Mouse (Mus musculus): ENCODE measurements around the gene Aplp2. TPM values are rescaled to one million over a fixed set of nuclear protein-coding genes. Genes with fewer than 3 reads are reported as not detected.

Gene Aplp2
- polyA plus RNA-seq, 1 experiment from 2014 or later = 385 TPM

GRCm38 (mm10) chr9:31195573-31195972 is 16.0 kb downstream of the Aplp2 start:
- H3K9me3 ChIP-seq (ENCODE audit: control insufficient read depth, low read length) = no peaks in the 10 kb centered on the region
- H3K36me3 ChIP-seq (ENCODE audit: control insufficient read depth, insufficient read depth, low read length) = no peaks in the 10 kb centered on the region; the same call in 1 of the 2 replicates
- H3K4me1 ChIP-seq (ENCODE audit: control insufficient read depth in 2 of 2, insufficient read depth in 2 of 2, low read length in 2 of 2) = peaks cover 4 to 5% of the 10 kb centered on the region in 2 experiments; a peak in 1 of 4 replicates
- no peak overlapping the region for H3K27ac ChIP-seq (replicated peaks in 1 of 2; ENCODE audit: control insufficient read depth in 1 of 2, insufficient read depth in 1 of 2, low read depth in 2 of 2, low read length in 2 of 2)
- H3K4me3 ChIP-seq (ENCODE audit: control insufficient read depth in 1 of 2, insufficient read depth in 1 of 2, low read depth in 1 of 2, low read length in 2 of 2) = no peak overlapping the region
- ATAC-seq (ENCODE audit: insufficient number of reproducible peaks, insufficient read depth, low FRiP score, low read depth) = no peak
- no peak overlapping the region for H3K9ac ChIP-seq (ENCODE audit: low read length)
- H3K27me3 ChIP-seq (ENCODE audit: control insufficient read depth, insufficient read depth, low read length) = no peaks in the 10 kb centered on the region
- no peak overlapping the region for H3K4me2 ChIP-seq (ENCODE audit: low read length)
- WGBS = 96% methylated on average over 1 of the region's 1 CpGs

- Histone ChIP-seq H3K27ac (replicated peaks in 1 of 2; ENCODE audit: control insufficient read depth in 1 of 2, insufficient read depth in 1 of 2, low read depth in 2 of 2, low read length in 2 of 2) (no peak overlapping the region), H3K4me1 (ENCODE audit: control insufficient read depth in 2 of 2, insufficient read depth in 2 of 2, low read length in 2 of 2) (peaks cover 4 to 8% of the 10 kb centered on the region in 2 experiments; a peak in 2 of 4 replicates), H3K9ac (ENCODE audit: low read length) (no peak overlapping the region), H3K9me3 (ENCODE audit: control insufficient read depth, low read length) (no peaks in the 10 kb centered on the region), H3K27me3 (ENCODE audit: control insufficient read depth, insufficient read depth, low read length) (no peaks in the 10 kb centered on the region), H3K36me3 (ENCODE audit: control insufficient read depth, insufficient read depth, low read length) (no peaks in the 10 kb centered on the region; the same call in 1 of the 2 replicates), H3K4me3 (ENCODE audit: control insufficient read depth in 1 of 2, insufficient read depth in 1 of 2, low read depth in 1 of 2, low read length in 2 of 2) (no peak overlapping the region), H3K4me2 (ENCODE audit: low read length) (no peak overlapping the region)
- 84% methylated on average over 7 of the region's 7 CpGs for WGBS
- ATAC-seq (ENCODE audit: insufficient number of reproducible peaks, insufficient read depth, low FRiP score, low read depth) = no peak
Measured at GRCm38 (mm10) chr9:31192378-31192777, 19.2 kb downstream of the Aplp2 start.

- no peak for ATAC-seq (ENCODE audit: insufficient number of reproducible peaks, insufficient read depth, low FRiP score, low read depth)
- Histone ChIP-seq H3K27ac (replicated peaks in 1 of 2; ENCODE audit: control insufficient read depth in 1 of 2, insufficient read depth in 1 of 2, low read depth in 2 of 2, low read length in 2 of 2) (no peak overlapping the region), H3K4me2 (ENCODE audit: low read length) (no peak overlapping the region), H3K4me1 (ENCODE audit: control insufficient read depth in 2 of 2, insufficient read depth in 2 of 2, low read length in 2 of 2) (peaks cover 4 to 8% of the 10 kb centered on the region in 2 experiments; a peak in 2 of 4 replicates), H3K4me3 (ENCODE audit: control insufficient read depth in 1 of 2, insufficient read depth in 1 of 2, low read depth in 1 of 2, low read length in 2 of 2) (no peak overlapping the region), H3K9me3 (ENCODE audit: control insufficient read depth, low read length) (no peaks in the 10 kb centered on the region), H3K27me3 (ENCODE audit: control insufficient read depth, insufficient read depth, low read length) (no peaks in the 10 kb centered on the region), H3K9ac (ENCODE audit: low read length) (no peak overlapping the region), H3K36me3 (ENCODE audit: control insufficient read depth, insufficient read depth, low read length) (no peaks in the 10 kb centered on the region; the same call in 1 of the 2 replicates)
- 79% methylated on average over 7 of the region's 7 CpGs for WGBS
Measured at GRCm38 (mm10) chr9:31191543-31191942, 20.1 kb downstream of the Aplp2 start.

GRCm38 (mm10) chr9:31189194-31189593 is 22.4 kb downstream of the Aplp2 start:
- H3K36me3 ChIP-seq (ENCODE audit: control insufficient read depth, insufficient read depth, low read length) = no peaks in the 10 kb centered on the region; the same call in 1 of the 2 replicates
- no peak for ATAC-seq (ENCODE audit: insufficient number of reproducible peaks, insufficient read depth, low FRiP score, low read depth)
- no peaks in the 10 kb centered on the region for H3K9me3 ChIP-seq (ENCODE audit: control insufficient read depth, low read length)
- H3K4me1 ChIP-seq (ENCODE audit: control insufficient read depth in 2 of 2, insufficient read depth in 2 of 2, low read length in 2 of 2) = peaks cover 4 to 8% of the 10 kb centered on the region in 2 experiments; a peak in 2 of 4 replicates
- no peak overlapping the region for H3K4me2 ChIP-seq (ENCODE audit: low read length)
- H3K27ac ChIP-seq (replicated peaks in 1 of 2; ENCODE audit: control insufficient read depth in 1 of 2, insufficient read depth in 1 of 2, low read depth in 2 of 2, low read length in 2 of 2) = no peak overlapping the region
- H3K9ac ChIP-seq (ENCODE audit: low read length) = no peak overlapping the region
- 35% methylated on average over 2 of the region's 2 CpGs for WGBS
- no peaks in the 10 kb centered on the region for H3K27me3 ChIP-seq (ENCODE audit: control insufficient read depth, insufficient read depth, low read length)
- H3K4me3 ChIP-seq (ENCODE audit: control insufficient read depth in 1 of 2, insufficient read depth in 1 of 2, low read depth in 1 of 2, low read length in 2 of 2) = no peak overlapping the region

GRCm38 (mm10) chr9:31184439-31184838 is 27.2 kb downstream of the Aplp2 start:
- H3K4me2 ChIP-seq (ENCODE audit: low read length) = no peak overlapping the region
- H3K4me3 ChIP-seq (ENCODE audit: control insufficient read depth in 1 of 2, insufficient read depth in 1 of 2, low read depth in 1 of 2, low read length in 2 of 2) = no peak overlapping the region
- peaks cover 3 to 31% of the 10 kb centered on the region in 2 experiments for H3K4me1 ChIP-seq (ENCODE audit: control insufficient read depth in 2 of 2, insufficient read depth in 2 of 2, low read length in 2 of 2)
- H3K9ac ChIP-seq (ENCODE audit: low read length) = no peak overlapping the region
- ATAC-seq (ENCODE audit: insufficient number of reproducible peaks, insufficient read depth, low FRiP score, low read depth) = no peak
- H3K27me3 ChIP-seq (ENCODE audit: control insufficient read depth, insufficient read depth, low read length) = no peaks in the 10 kb centered on the region
- WGBS = 95% methylated on average over 5 of the region's 5 CpGs
- no peaks in the 10 kb centered on the region for H3K36me3 ChIP-seq (ENCODE audit: control insufficient read depth, insufficient read depth, low read length)
- H3K27ac ChIP-seq (replicated peaks in 1 of 2; ENCODE audit: control insufficient read depth in 1 of 2, insufficient read depth in 1 of 2, low read depth in 2 of 2, low read length in 2 of 2) = no peak overlapping the region
- no peaks in the 10 kb centered on the region for H3K9me3 ChIP-seq (ENCODE audit: control insufficient read depth, low read length)

- H3K9ac ChIP-seq (ENCODE audit: low read length) = no peak overlapping the region
- 53% methylated on average over 4 of the region's 4 CpGs for WGBS
- no peak overlapping the region for H3K4me3 ChIP-seq (ENCODE audit: control insufficient read depth in 1 of 2, insufficient read depth in 1 of 2, low read depth in 1 of 2, low read length in 2 of 2)
- H3K4me1 ChIP-seq (ENCODE audit: control insufficient read depth in 2 of 2, insufficient read depth in 2 of 2, low read length in 2 of 2) = peaks cover 3 to 30% of the 10 kb centered on the region in 2 experiments
- H3K36me3 ChIP-seq (ENCODE audit: control insufficient read depth, insufficient read depth, low read length) = no peaks in the 10 kb centered on the region
- no peaks in the 10 kb centered on the region for H3K9me3 ChIP-seq (ENCODE audit: control insufficient read depth, low read length)
- no peak overlapping the region for H3K27ac ChIP-seq (replicated peaks in 1 of 2; ENCODE audit: control insufficient read depth in 1 of 2, insufficient read depth in 1 of 2, low read depth in 2 of 2, low read length in 2 of 2)
- H3K4me2 ChIP-seq (ENCODE audit: low read length) = no peak overlapping the region
- no peaks in the 10 kb centered on the region for H3K27me3 ChIP-seq (ENCODE audit: control insufficient read depth, insufficient read depth, low read length)
- no peak for ATAC-seq (ENCODE audit: insufficient number of reproducible peaks, insufficient read depth, low FRiP score, low read depth)
Measured at GRCm38 (mm10) chr9:31183061-31183460, 28.6 kb downstream of the Aplp2 start.

- H3K9me3 ChIP-seq (ENCODE audit: control insufficient read depth, low read length) = no peaks in the 10 kb centered on the region
Measured at GRCm38 (mm10) chr9:31181291-31182085, 30.1 kb downstream of the Aplp2 start.

More at GRCm38 (mm10) chr9:31181291-31182085, 30.1 kb downstream of the Aplp2 start:
- H3K4me1 ChIP-seq (ENCODE audit: control insufficient read depth in 2 of 2, insufficient read depth in 2 of 2, low read length in 2 of 2) = peaks cover 13 to 46% of the 10 kb centered on the region in 2 experiments
- no peak for ATAC-seq (ENCODE audit: insufficient number of reproducible peaks, insufficient read depth, low FRiP score, low read depth)
- no peaks in the 10 kb centered on the region for H3K27me3 ChIP-seq (ENCODE audit: control insufficient read depth, insufficient read depth, low read length)
- no peak overlapping the region for H3K4me2 ChIP-seq (ENCODE audit: low read length)
- H3K4me3 ChIP-seq (ENCODE audit: control insufficient read depth in 1 of 2, insufficient read depth in 1 of 2, low read depth in 1 of 2, low read length in 2 of 2) = no peak overlapping the region
- H3K9ac ChIP-seq (ENCODE audit: low read length) = no peak overlapping the region
- 58% methylated on average over 10 of the region's 10 CpGs for whole genome bisulfite sequencing
- H3K27ac ChIP-seq (replicated peaks in 1 of 2; ENCODE audit: control insufficient read depth in 1 of 2, insufficient read depth in 1 of 2, low read depth in 2 of 2, low read length in 2 of 2) = 0 out of 4 replicates have a peak overlapping the region, but pooled peaks of 1 of the 2 experiments have one; percentile 24
- peaks cover 10% of the 10 kb centered on the region; the same call in 1 of the 2 replicates for H3K36me3 ChIP-seq (ENCODE audit: control insufficient read depth, insufficient read depth, low read length)

Data from heart, embryonic 14.5 days (tissue).